Mouse (Mus musculus) midbrain, embryonic 16.5 days (tissue): ENCODE measurements at regions not wholly inside any gene's neighbourhood (a gene's known extent, or its start where the extent isn't known, plus 50 kb on each side); places are given as distances from the start of the nearest gene placed in this dataset.

Experiments used
- ATAC-seq: fragments of 200-750 bp; cut with Nextera tagmentation; 2 replicates; pipeline ENCODE4 v1.8.0; 2017; ENCODE audit warnings: moderate TSS enrichment
- H3K27ac ChIP-seq: fragments of 300-500 bp; sonication (generic); 2 replicates; pipeline ENCODE4 v1.5.1; 2014; ENCODE audit warnings: mild to moderate bottlenecking, low read length, mixed read lengths
- H3K27me3 ChIP-seq: fragments of 300-500 bp; sonication (generic); 2 replicates; pipeline ENCODE4 v1.6.1; 2014; ENCODE audit warnings: low read depth, low read length, mixed read lengths; ENCODE audit not compliant: control insufficient read depth, insufficient read depth
- H3K36me3 ChIP-seq: fragments of 300-500 bp; sonication (generic); 2 replicates; pipeline ENCODE4 v1.6.1; 2014; ENCODE audit warnings: mild to moderate bottlenecking, low read length, moderate library complexity, mixed read lengths; ENCODE audit not compliant: control insufficient read depth, insufficient read depth
- H3K4me1 ChIP-seq: fragments of 300-500 bp; sonication (generic); 2 replicates; pipeline ENCODE4 v1.6.1; 2014; ENCODE audit warnings: mild to moderate bottlenecking, low read length, mixed read lengths; ENCODE audit not compliant: control insufficient read depth, insufficient read depth
- H3K4me2 ChIP-seq: fragments of 300-500 bp; sonication (generic); 2 replicates; pipeline ENCODE4 v1.6.1; 2014; ENCODE audit warnings: mild to moderate bottlenecking, low read length, mixed read lengths
- H3K4me3 ChIP-seq: fragments of 300-500 bp; sonication (generic); 2 replicates; pipeline ENCODE4 v1.5.1; 2014; ENCODE audit warnings: low read depth, mild to moderate bottlenecking, low read length, moderate library complexity, mixed read lengths
- H3K9ac ChIP-seq: fragments of 300-500 bp; sonication (generic); 2 replicates; pipeline ENCODE4 v1.6.1; 2014; ENCODE audit warnings: low read depth, low read length, mixed read lengths
- H3K9me3 ChIP-seq: fragments of 300-500 bp; sonication (generic); replicated peaks from 2 replicates; pipeline ENCODE4 v1.6.1; 2014; ENCODE audit warnings: mild to moderate bottlenecking, low read length, mixed read lengths; ENCODE audit not compliant: control insufficient read depth, poor library complexity, severe bottlenecking
- WGBS: fragments of 180-500 bp; shearing (Covaris S2); extraction: QIAGEN DNeasy Blood & Tissue Kit; methylation state at CpG from one replicate; pipeline ENCODE4 v1.1.7; 2014; 5-methylcytosine and 5-hydroxymethylcytosine counted together

- Histone ChIP-seq H3K4me1 (no peaks in the 10 kb centered on the region), H3K27ac (no peak overlapping the region), H3K36me3 (no peaks in the 10 kb centered on the region), H3K9ac (no peak overlapping the region), H3K27me3 (no peaks in the 10 kb centered on the region), H3K4me2 (no peak overlapping the region), H3K4me3 (no peak overlapping the region), H3K9me3 (no peaks in the 10 kb centered on the region)
- ATAC-seq, result no peak
- 89% methylated on average over 5 of the region's 5 CpGs for WGBS
These were observed 102.7 kb upstream of the Sstr4 start for GRCm38 (mm10) chr2:148292442-148292841.

- no peak overlapping the region for H3K9ac ChIP-seq
- WGBS, result 61% methylated on average over 2 of the region's 2 CpGs
- no peak for ATAC-seq
- no peak overlapping the region for H3K4me2 ChIP-seq
- H3K27me3 ChIP-seq, result no peaks in the 10 kb centered on the region
- H3K27ac ChIP-seq, result no peak overlapping the region
- H3K4me1 ChIP-seq, result no peaks in the 10 kb centered on the region
- H3K9me3 ChIP-seq, result no peaks in the 10 kb centered on the region
- H3K36me3 ChIP-seq, result no peaks in the 10 kb centered on the region
- H3K4me3 ChIP-seq, result no peak overlapping the region
These were observed 102.2 kb upstream of the Sstr4 start for GRCm38 (mm10) chr2:148292895-148293294.

- no peak for ATAC-seq
- 69% methylated on average over 2 of the region's 2 CpGs for WGBS
These were observed 94.3 kb upstream of the Sstr4 start for GRCm38 (mm10) chr2:148300879-148301278.

GRCm38 (mm10) chr2:148312255-148312654 lies 82.9 kb upstream of the Sstr4 start:
- WGBS, result 95% methylated on average over 2 of the region's 2 CpGs
- H3K27ac ChIP-seq, result no peak overlapping the region
- H3K27me3 ChIP-seq, result no peaks in the 10 kb centered on the region
- no peak overlapping the region for H3K4me3 ChIP-seq
- no peaks in the 10 kb centered on the region for H3K9me3 ChIP-seq
- H3K4me2 ChIP-seq, result no peak overlapping the region
- no peak for ATAC-seq
- no peaks in the 10 kb centered on the region for H3K4me1 ChIP-seq
- no peak overlapping the region for H3K9ac ChIP-seq
- H3K36me3 ChIP-seq, result no peaks in the 10 kb centered on the region

More at GRCm38 (mm10) chr2:148300879-148301278, 94.3 kb upstream of the Sstr4 start:
- Histone ChIP-seq H3K36me3 (no peaks in the 10 kb centered on the region), H3K27ac (no peak overlapping the region), H3K9ac (no peak overlapping the region), H3K4me2 (no peak overlapping the region), H3K4me3 (no peak overlapping the region), H3K9me3 (no peaks in the 10 kb centered on the region), H3K4me1 (no peaks in the 10 kb centered on the region), H3K27me3 (no peaks in the 10 kb centered on the region)

GRCm38 (mm10) chr2:148320896-148321295 lies 74.2 kb upstream of the Sstr4 start:
- Histone ChIP-seq H3K9me3 (no peaks in the 10 kb centered on the region), H3K4me2 (no peak overlapping the region), H3K4me1 (no peaks in the 10 kb centered on the region), H3K9ac (no peak overlapping the region), H3K27ac (no peak overlapping the region), H3K27me3 (no peaks in the 10 kb centered on the region), H3K4me3 (no peak overlapping the region), H3K36me3 (no peaks in the 10 kb centered on the region)
- no peak for ATAC-seq
- WGBS, result 66% methylated on average over 1 of the region's 1 CpGs

GRCm38 (mm10) chr2:148325362-148325761 lies 69.8 kb upstream of the Sstr4 start:
- Histone ChIP-seq H3K9ac (no peak overlapping the region), H3K9me3 (no peaks in the 10 kb centered on the region), H3K36me3 (no peaks in the 10 kb centered on the region), H3K27me3 (no peaks in the 10 kb centered on the region), H3K4me3 (no peak overlapping the region), H3K4me1 (no peaks in the 10 kb centered on the region), H3K27ac (no peak overlapping the region), H3K4me2 (no peak overlapping the region)
- ATAC-seq, result no peak
- whole genome bisulfite sequencing, result 97% methylated on average over 3 of the region's 3 CpGs

GRCm38 (mm10) chr2:148325854-148326387 lies 69.2 kb upstream of the Sstr4 start:
- H3K36me3 ChIP-seq, result no peaks in the 10 kb centered on the region
- no peak overlapping the region for H3K27ac ChIP-seq
- ATAC-seq, result no peak
- H3K4me1 ChIP-seq, result no peaks in the 10 kb centered on the region
- 60% methylated on average over 4 of the region's 4 CpGs for WGBS
- no peak overlapping the region for H3K4me2 ChIP-seq
- no peaks in the 10 kb centered on the region for H3K9me3 ChIP-seq
- no peak overlapping the region for H3K9ac ChIP-seq
- H3K27me3 ChIP-seq, result no peaks in the 10 kb centered on the region
- no peak overlapping the region for H3K4me3 ChIP-seq

GRCm38 (mm10) chr2:148326414-148326813 lies 68.7 kb upstream of the Sstr4 start:
- no peak overlapping the region for H3K4me2 ChIP-seq
- H3K27ac ChIP-seq, result no peak overlapping the region
- H3K9me3 ChIP-seq, result no peaks in the 10 kb centered on the region
- no peaks in the 10 kb centered on the region for H3K27me3 ChIP-seq
- no peaks in the 10 kb centered on the region for H3K4me1 ChIP-seq
- 64% methylated on average over 2 of the region's 2 CpGs for WGBS
- no peak for ATAC-seq
- H3K36me3 ChIP-seq, result no peaks in the 10 kb centered on the region
- H3K4me3 ChIP-seq, result no peak overlapping the region
- H3K9ac ChIP-seq, result no peak overlapping the region

GRCm38 (mm10) chr2:148327552-148327951 lies 67.6 kb upstream of the Sstr4 start:
- Histone ChIP-seq H3K9me3 (no peaks in the 10 kb centered on the region), H3K9ac (no peak overlapping the region), H3K4me2 (no peak overlapping the region), H3K36me3 (no peaks in the 10 kb centered on the region), H3K4me1 (no peaks in the 10 kb centered on the region), H3K27me3 (no peaks in the 10 kb centered on the region), H3K4me3 (no peak overlapping the region), H3K27ac (no peak overlapping the region)
- WGBS, result 88% methylated on average over 1 of the region's 1 CpGs
- no peak for ATAC-seq
